Mouse (Mus musculus) adrenal gland, adult (tissue): ENCODE measurements around the gene Tmcc3.

Source experiments
- DNase-seq, 2 experiments: peaks; one replicate each; pipeline ENCODE4 v3.0.0; 2022 to 2023; ENCODE audit warnings: low spot score in 1 of 2; ENCODE audit not compliant: inconsistent age in 2 of 2

Tmcc3 gene

GRCm38 (mm10) chr10:94413770-94414651 is 102.3 kb downstream of the Tmcc3 start:
- peak; percentile 27 to 63 for DNase-seq

- peak in 1 of 2 experiments; percentile 37 for DNase-seq
These were observed 104.4 kb downstream of the Tmcc3 start for GRCm38 (mm10) chr10:94415950-94416844.

- no peak for DNase-seq
These were observed 105.9 kb downstream of the Tmcc3 start for GRCm38 (mm10) chr10:94417643-94418042.

- DNase-seq, result peak; percentile 67 to 77
These were observed 114.5 kb downstream of the Tmcc3 start for GRCm38 (mm10) chr10:94426000-94426920.

- no peak for DNase-seq
These were observed 115.1 kb downstream of the Tmcc3 start for GRCm38 (mm10) chr10:94426921-94427270.

- DNase-seq, result peak in 1 of 2 experiments; percentile 35
These were observed 116.6 kb downstream of the Tmcc3 start for GRCm38 (mm10) chr10:94428186-94428942.

- DNase-seq, result no peak
These were observed 118.8 kb downstream of the Tmcc3 start for GRCm38 (mm10) chr10:94430566-94430965.

- peak; percentile 16 to 41 for DNase-seq
These were observed 121.2 kb downstream of the Tmcc3 start for GRCm38 (mm10) chr10:94432933-94433332.

GRCm38 (mm10) chr10:94433901-94434300 is 122.2 kb downstream of the Tmcc3 start:
- no peak for DNase-seq

GRCm38 (mm10) chr10:94442725-94443124 is 131.0 kb downstream of the Tmcc3 start:
- no peak for DNase-seq

- no peak for DNase-seq
These were observed 131.7 kb downstream of the Tmcc3 start for GRCm38 (mm10) chr10:94443453-94443852.

- no peak for DNase-seq
These were observed 133.4 kb downstream of the Tmcc3 start for GRCm38 (mm10) chr10:94445192-94445591.

- DNase-seq, result no peak
These were observed 134.7 kb downstream of the Tmcc3 start for GRCm38 (mm10) chr10:94446379-94447008.

- peak in 1 of 2 experiments; percentile 59 for DNase-seq
These were observed 137.9 kb downstream of the Tmcc3 start for GRCm38 (mm10) chr10:94449676-94450075.

GRCm38 (mm10) chr10:94450781-94451180 is 139.0 kb downstream of the Tmcc3 start:
- DNase-seq, result no peak

- DNase-seq, result peak in 1 of 2 experiments; percentile 15
These were observed 145.7 kb downstream of the Tmcc3 start for GRCm38 (mm10) chr10:94457454-94457853.

- no peak for DNase-seq
These were observed 146.9 kb downstream of the Tmcc3 start for GRCm38 (mm10) chr10:94458690-94459089.

GRCm38 (mm10) chr10:94461378-94461777 is 149.6 kb downstream of the Tmcc3 start:
- DNase-seq, result peak in 1 of 2 experiments; percentile 52

GRCm38 (mm10) chr10:94461871-94462270 is 150.1 kb downstream of the Tmcc3 start:
- peak in 1 of 2 experiments; percentile 44 for DNase-seq
